Mouse (Mus musculus): ENCODE measurements at regions not wholly inside any gene's neighbourhood (a gene's known extent, or its start where the extent isn't known, plus 50 kb on each side); places are given as distances from the start of the nearest gene placed in this dataset.

GRCm38 (mm10) chrX:26414967-26415366, 105.1 kb upstream of the Gm2030 start:
- in situ Hi-C loops (cut with MboI, MseI) = loop anchor here (10.0 to 25.0 kb wide), 2 partner anchors 220 to 447 kb away; no protein-coding TSS in a partner anchor
